Mouse (Mus musculus) liver, embryonic 14.5 days (tissue): ENCODE results near the gene Rftn1.

Experiments used
- CTCF ChIP-seq: IDR thresholded peaks from 2 replicates; pipeline ENCODE4 v1.5.1; 2016; ENCODE audit warnings: antibody characterized with exemption, low read depth, control low read depth
- EP300 ChIP-seq: IDR thresholded peaks from 2 replicates; pipeline ENCODE4 v1.6.1; 2016; ENCODE audit warnings: antibody characterized with exemption, low read depth

- TF ChIP-seq CTCF (no peak), EP300 (no peak)
These were observed 4.1 kb upstream of the Rftn1 start for GRCm38 (mm10) chr17:50194541-50194940.
